Mouse (Mus musculus) hindbrain, embryonic 12.5 days (tissue): ENCODE results near the gene Klf15. TPM values are rescaled to one million over a fixed set of nuclear protein-coding genes. Genes with fewer than 3 reads are reported as not detected.
A peak's percentile ranks its signal among the peaks of the same experiment; 100 is the strongest.

Source experiments
- ATAC-seq: fragments of 200-750 bp; cut with Nextera tagmentation; 2 replicates; pipeline ENCODE4 v1.8.0; 2017; ENCODE audit warnings: moderate TSS enrichment; ENCODE audit not compliant: low FRiP score
- H3K27ac ChIP-seq: fragments of 300-500 bp; sonication (generic); 2 replicates; pipeline ENCODE4 v1.5.1; 2016; ENCODE audit warnings: mild to moderate bottlenecking
- H3K27me3 ChIP-seq: fragments of 300-500 bp; sonication (generic); 2 replicates; pipeline ENCODE4 v1.6.1; 2016; ENCODE audit warnings: mild to moderate bottlenecking
- H3K36me3 ChIP-seq: fragments of 300-500 bp; sonication (generic); 2 replicates; pipeline ENCODE4 v1.6.1; 2016; ENCODE audit warnings: mild to moderate bottlenecking
- H3K4me1 ChIP-seq: fragments of 300-500 bp; sonication (generic); 2 replicates; pipeline ENCODE4 v1.6.1; 2016
- H3K4me2 ChIP-seq: fragments of 300-500 bp; sonication (generic); replicated peaks from 2 replicates; pipeline ENCODE4 v1.6.1; 2016; ENCODE audit warnings: mild to moderate bottlenecking
- H3K4me3 ChIP-seq: fragments of 300-500 bp; sonication (generic); 2 replicates; pipeline ENCODE4 v1.5.1; 2016; ENCODE audit warnings: mild to moderate bottlenecking
- H3K9ac ChIP-seq: fragments of 300-500 bp; sonication (generic); 2 replicates; pipeline ENCODE4 v1.6.1; 2016; ENCODE audit warnings: mild to moderate bottlenecking, moderate library complexity
- H3K9me3 ChIP-seq: fragments of 300-500 bp; sonication (generic); replicated peaks from 2 replicates; pipeline ENCODE4 v1.6.1; 2016; ENCODE audit warnings: mild to moderate bottlenecking
- WGBS: fragments of 180-500 bp; shearing (Covaris S2); methylation state at CpG from one replicate; pipeline ENCODE4 v1.1.7; 2016; 5-methylcytosine and 5-hydroxymethylcytosine counted together
- polyA plus RNA-seq: library from polyadenylated mRNA; unstranded; fragments of >200 nt; fragmentation: Nextera tagmentation; extraction: Ambion mirVana; gene quantifications from 2 replicates; pipeline ENCODE4 v1.2.1, GENCODE M21; 2016

Gene Klf15
- polyA plus RNA-seq, 1 experiment from 2014 or later = 6.3 TPM

DNA sequence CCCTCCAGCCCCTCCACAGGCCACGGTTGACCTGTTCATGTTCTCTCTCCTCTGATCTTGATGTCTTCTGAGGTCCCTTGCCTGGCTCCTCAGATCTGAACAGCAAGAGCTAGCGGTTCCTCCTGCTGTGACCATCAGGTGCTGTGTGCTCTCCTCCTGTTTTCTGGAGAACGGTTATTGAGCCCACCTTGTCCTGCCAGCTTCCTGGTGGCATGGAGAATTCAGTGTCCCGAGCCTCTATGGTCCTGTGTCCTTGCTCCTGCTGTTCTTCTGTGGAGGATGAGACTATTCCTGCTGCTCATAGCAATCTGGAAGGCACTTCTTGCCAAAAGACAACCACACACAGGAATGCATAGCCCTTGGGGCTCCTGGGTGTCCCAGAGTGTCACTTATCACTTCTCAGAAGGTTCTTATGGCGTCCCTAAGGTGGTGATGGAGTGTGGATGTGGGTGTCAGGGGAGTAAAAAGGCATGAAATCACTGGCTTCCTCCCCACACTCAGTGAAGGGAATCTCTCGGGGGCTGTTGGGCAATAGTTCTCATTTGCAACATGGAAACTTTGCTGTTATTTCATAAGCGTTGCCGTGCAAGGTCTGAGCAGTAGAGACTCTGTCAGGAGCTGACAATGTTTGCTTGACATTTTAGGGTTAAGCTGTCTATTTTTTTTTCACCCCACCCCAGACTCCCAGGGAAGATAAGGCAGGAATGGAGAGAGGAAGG, 39.0 kb downstream of the Klf15 start:
- ATAC-seq = no peak
- Histone ChIP-seq H3K4me2 (no peak overlapping the region), H3K9me3 (no peaks in the 10 kb centered on the region), H3K4me1 (0 out of 2 replicates have a peak, but pooled peaks cover 2% of the 10 kb centered on the region), H3K9ac (no peak overlapping the region), H3K27ac (no peak overlapping the region), H3K4me3 (no peak overlapping the region), H3K36me3 (no peaks in the 10 kb centered on the region), H3K27me3 (no peaks in the 10 kb centered on the region)
- WGBS = 79% methylated on average over 8 of the region's 8 CpGs

DNA sequence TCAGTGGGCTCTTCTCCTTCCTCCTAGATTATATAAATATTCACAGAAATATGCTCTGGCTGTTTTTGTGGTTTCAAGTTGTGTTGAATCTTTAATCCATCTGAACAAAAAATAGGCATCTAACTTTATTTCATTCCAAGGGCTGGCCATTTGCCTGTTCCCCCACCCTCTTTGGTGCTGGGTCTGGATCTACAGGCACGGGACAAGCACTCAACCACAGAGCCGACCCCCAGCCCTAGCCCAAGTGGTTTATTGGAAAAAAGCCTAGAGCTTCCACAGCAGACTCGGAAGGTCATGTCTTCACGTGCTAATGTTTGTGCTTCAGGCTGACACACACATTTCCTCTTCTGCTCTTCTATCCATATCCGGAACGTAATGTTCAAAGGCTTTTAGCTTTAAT, 43.5 kb downstream of the Klf15 start:
- Histone ChIP-seq H3K9me3 (no peaks in the 10 kb centered on the region), H3K4me1 (peaks cover 22% of the 10 kb centered on the region), H3K27me3 (no peaks in the 10 kb centered on the region), H3K4me2 (no peak overlapping the region), H3K4me3 (no peak overlapping the region), H3K36me3 (no peaks in the 10 kb centered on the region), H3K27ac (0 out of 2 replicates have a peak overlapping the region, but pooled peaks have one; percentile 61), H3K9ac (no peak overlapping the region)
- no peak for ATAC-seq
- WGBS = 75% methylated on average over 6 of the region's 6 CpGs

DNA sequence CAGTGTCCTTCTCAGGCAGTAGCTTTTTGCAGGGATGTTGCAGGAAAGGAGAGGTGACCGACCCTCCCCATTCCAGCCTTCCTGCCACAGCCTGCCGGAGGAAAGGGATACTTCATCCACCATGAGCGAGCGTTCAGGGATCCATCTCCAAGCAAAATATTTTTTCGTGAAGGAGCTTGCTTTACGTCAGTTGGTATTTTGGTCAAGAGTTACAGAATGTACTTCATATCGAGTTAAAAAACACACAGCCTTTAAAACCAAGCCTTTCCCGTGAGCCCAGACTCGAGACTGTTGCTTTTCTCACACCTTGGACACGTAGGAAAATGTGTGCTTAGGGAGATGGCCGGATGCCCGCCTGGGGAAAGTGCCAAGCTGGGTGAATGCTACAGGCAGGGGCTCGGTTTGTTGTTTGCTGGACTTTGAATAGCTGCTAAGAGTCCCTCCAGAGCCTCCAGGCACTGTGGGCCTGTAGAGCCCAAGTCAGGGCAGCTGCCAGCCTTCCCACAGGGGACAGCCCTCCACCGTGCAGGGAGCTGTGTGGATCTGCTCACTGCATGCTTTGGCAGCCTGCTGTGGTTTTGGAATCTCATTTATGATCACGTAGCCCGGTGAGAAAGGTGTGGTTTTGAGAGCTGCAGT, 44.4 kb downstream of the Klf15 start:
- Histone ChIP-seq H3K36me3 (no peaks in the 10 kb centered on the region), H3K4me3 (no peak overlapping the region), H3K9ac (no peak overlapping the region), H3K9me3 (no peaks in the 10 kb centered on the region), H3K4me1 (peaks cover 22% of the 10 kb centered on the region), H3K27me3 (no peaks in the 10 kb centered on the region), H3K4me2 (no peak overlapping the region), H3K27ac (peak overlapping the region; percentile 61; the same call in 1 of the 2 replicates)
- no peak for ATAC-seq
- 61% methylated on average over 16 of the region's 16 CpGs for whole genome bisulfite sequencing

DNA sequence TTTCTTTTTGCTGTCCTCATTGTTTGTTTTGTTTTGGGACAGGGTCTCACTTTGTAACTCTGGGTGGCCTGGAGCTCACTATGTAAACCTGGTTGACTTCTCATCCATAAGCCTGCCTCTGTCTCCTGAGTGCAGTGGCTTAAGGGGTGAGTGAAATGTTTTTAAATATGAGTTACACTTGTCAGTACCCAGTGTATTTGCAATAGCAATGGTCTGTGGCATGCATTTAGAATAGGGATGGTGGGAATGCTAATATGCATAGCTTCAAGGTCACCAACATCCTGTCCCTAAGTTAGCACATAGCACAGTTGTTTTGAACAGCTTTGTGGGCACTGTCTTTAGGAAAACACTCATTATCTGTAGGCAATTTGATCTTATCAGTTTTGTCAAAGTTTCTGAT, 45.1 kb downstream of the Klf15 start:
- Histone ChIP-seq H3K4me1 (peaks cover 22% of the 10 kb centered on the region), H3K27ac (peak overlapping the region; percentile 61; the same call in 1 of the 2 replicates), H3K4me3 (no peak overlapping the region), H3K27me3 (no peaks in the 10 kb centered on the region), H3K9me3 (no peaks in the 10 kb centered on the region), H3K4me2 (no peak overlapping the region), H3K36me3 (no peaks in the 10 kb centered on the region), H3K9ac (no peak overlapping the region)
- no peak for ATAC-seq

DNA sequence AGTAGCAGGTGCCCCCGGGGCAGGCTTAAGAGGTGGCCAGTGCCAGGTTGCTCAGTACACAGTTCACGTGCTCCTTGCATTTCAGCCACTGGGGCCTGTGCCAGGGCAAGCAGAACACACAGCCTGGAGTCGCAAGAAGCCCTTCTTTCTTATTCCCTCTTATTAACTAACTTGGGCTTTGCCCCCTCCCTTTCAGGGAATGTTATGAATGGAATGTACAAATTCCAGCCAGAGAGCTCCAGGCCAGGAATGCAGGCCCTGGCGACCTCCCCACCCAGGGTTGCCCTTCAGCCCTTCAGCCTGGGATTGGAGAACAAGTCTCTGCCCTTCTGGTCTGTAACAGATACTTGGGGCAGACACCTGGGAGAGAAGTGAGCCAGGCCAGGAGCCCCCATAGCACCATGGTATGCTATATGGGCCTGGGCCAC, 45.8 kb downstream of the Klf15 start:
- Histone ChIP-seq H3K4me3 (no peak overlapping the region), H3K4me1 (peaks cover 22% of the 10 kb centered on the region), H3K27ac (0 out of 2 replicates have a peak overlapping the region, but pooled peaks have one; percentile 4), H3K9ac (no peak overlapping the region), H3K9me3 (no peaks in the 10 kb centered on the region), H3K4me2 (no peak overlapping the region), H3K27me3 (no peaks in the 10 kb centered on the region), H3K36me3 (no peaks in the 10 kb centered on the region)
- ATAC-seq = 0 out of 2 replicates have a peak, but pooled peaks have one; percentile 46
- WGBS = 33% methylated on average over 4 of the region's 4 CpGs

DNA sequence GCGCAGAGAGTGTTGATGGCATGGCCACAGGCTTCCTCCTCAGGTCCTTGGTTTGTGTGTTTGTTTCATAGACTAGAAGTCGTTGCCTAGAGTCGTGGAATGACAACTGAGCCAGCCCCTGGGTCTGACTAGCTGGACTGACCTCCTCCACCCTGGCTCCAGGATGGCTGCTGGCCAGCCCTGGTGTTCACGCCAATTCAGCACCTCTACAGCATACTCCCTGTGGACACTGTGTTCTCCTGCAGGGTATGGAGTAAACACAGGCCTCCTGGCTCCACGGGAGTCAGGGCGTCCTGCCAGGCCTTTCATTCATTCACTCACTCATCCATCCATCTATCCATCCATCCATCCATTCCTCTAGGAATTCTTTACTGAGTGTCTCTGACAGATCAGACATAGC, 46.7 kb downstream of the Klf15 start:
- Histone ChIP-seq H3K27ac (no peak overlapping the region), H3K27me3 (no peaks in the 10 kb centered on the region), H3K9ac (no peak overlapping the region), H3K4me2 (no peak overlapping the region), H3K4me1 (peaks cover 22% of the 10 kb centered on the region), H3K9me3 (no peaks in the 10 kb centered on the region), H3K4me3 (no peak overlapping the region), H3K36me3 (no peaks in the 10 kb centered on the region)
- no peak for ATAC-seq
- 60% methylated on average over 6 of the region's 6 CpGs for WGBS

DNA sequence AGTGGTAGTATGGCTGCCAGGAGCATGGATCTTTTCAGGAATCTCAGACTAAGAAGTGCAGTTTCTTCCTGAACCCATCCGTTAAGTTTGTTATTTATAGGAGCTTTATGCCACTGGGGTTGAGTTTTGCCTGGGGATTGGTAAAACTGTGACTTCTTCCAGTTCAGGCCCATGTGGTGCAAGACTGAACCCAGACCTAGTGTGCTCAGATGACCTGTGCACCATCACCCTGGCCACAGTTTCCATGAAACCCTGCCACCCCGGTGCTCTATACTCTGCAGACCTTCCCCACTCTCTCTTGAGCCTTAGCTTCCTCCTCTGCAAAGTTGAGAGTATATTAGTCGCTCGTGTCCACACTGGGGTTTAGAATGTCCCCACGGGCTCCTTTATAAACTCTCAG, 50.0 kb downstream of the Klf15 start:
- peaks cover 17% of the 10 kb centered on the region for H3K4me1 ChIP-seq
- no peak overlapping the region for H3K4me2 ChIP-seq
- H3K9ac ChIP-seq = no peak overlapping the region
- H3K27me3 ChIP-seq = no peaks in the 10 kb centered on the region
- no peaks in the 10 kb centered on the region for H3K36me3 ChIP-seq
- no peak overlapping the region for H3K27ac ChIP-seq
- H3K9me3 ChIP-seq = no peaks in the 10 kb centered on the region
- 91% methylated on average over 5 of the region's 5 CpGs for WGBS
- ATAC-seq = no peak
- H3K4me3 ChIP-seq = no peak overlapping the region

DNA sequence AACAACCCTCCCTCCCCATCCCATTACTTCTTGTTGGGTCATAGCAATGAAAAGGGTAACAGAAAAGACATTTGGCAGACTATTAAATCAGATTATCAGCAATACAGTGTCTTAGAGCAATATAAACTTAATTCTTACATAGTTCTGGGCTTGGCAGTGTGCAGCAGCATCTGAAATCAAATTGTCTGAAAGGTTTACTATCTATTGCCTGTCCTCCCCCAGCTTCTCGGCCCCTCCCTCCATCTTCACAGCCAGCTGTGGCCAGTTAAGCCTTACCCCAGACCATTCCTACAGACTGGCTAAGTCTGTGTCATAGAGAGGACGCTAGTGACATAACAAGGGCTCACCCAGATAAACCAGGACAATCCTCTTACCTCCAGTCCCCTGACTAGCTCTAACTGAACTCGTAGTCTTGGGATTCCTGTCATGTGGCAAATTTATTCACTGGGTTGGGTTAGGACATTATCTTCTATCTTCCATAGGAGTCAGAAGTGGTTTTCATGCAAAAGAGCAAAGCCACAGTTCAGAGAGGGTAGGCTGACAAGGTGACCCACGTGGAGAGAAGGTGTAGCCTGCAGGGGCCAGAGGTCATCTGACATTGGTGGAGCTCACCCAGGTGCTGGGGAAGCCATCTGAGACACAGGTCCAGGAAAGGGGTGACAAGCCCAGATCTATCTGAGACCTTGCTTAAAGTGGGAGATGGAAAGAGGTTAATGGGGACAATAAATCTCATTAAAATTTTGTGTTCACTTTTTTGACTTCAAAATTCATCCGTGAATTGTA, 50.9 kb downstream of the Klf15 start:
- H3K9me3 ChIP-seq = no peaks in the 10 kb centered on the region
- H3K4me2 ChIP-seq = no peak overlapping the region
- peaks cover 9% of the 10 kb centered on the region for H3K4me1 ChIP-seq
- WGBS = 78% methylated on average over 5 of the region's 5 CpGs
- ATAC-seq = no peak
- H3K36me3 ChIP-seq = no peaks in the 10 kb centered on the region
- H3K4me3 ChIP-seq = no peak overlapping the region
- H3K9ac ChIP-seq = no peak overlapping the region
- no peaks in the 10 kb centered on the region for H3K27me3 ChIP-seq
- no peak overlapping the region for H3K27ac ChIP-seq

DNA sequence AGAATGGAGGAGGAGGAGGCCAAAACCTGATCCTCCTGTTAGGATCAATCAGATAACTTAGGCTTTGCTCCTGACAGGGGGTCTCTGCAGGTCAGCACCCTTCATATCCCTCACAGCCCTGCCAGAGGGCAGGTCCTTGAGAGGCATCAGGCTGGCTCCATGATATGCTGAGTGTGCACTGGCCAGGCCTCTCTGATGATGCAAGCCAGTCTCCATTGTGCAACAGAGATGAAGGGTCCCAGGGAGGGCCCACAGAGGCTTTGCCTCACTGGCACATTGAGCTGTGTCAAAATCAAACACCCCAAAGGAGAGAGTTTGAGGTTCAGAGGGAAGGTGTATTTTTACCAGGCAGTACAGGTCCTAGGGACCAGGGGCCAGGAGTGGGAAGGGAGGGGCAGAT, 52.0 kb downstream of the Klf15 start:
- Histone ChIP-seq H3K27me3 (no peaks in the 10 kb centered on the region), H3K4me3 (no peak overlapping the region), H3K9me3 (no peaks in the 10 kb centered on the region), H3K9ac (no peak overlapping the region), H3K36me3 (no peaks in the 10 kb centered on the region), H3K27ac (no peak overlapping the region), H3K4me1 (no peaks in the 10 kb centered on the region), H3K4me2 (no peak overlapping the region)
- 0 out of 2 replicates have a peak, but pooled peaks have one; percentile 19 for ATAC-seq

DNA sequence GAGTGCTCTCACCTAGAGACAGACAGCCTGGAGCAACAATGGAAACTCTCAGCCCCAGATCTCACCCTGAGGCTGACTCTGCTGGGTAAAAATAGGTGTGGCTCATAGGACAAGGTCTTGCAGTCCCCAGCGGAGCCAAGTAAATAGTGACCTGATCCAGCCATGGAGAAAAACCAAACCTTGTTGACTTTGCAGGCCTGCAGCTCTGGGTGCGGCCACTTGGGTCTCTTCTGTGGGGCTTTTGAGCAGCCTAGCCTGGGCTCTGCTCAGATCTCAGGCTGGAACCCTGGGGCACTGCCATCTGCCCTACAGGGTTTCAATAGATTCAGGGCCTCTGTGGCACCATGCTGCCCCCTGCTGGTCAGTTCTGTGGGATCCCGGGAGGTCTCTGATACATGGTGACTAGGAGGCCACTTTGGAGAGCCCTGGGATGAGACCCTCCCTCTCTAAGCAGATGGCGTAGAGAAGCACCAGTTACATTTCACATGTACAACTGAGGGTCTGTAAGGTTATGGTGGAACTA, 52.6 kb downstream of the Klf15 start:
- no peak overlapping the region for H3K27ac ChIP-seq
- no peak overlapping the region for H3K4me3 ChIP-seq
- no peaks in the 10 kb centered on the region for H3K36me3 ChIP-seq
- no peak overlapping the region for H3K4me2 ChIP-seq
- WGBS = 37% methylated on average over 4 of the region's 4 CpGs
- ATAC-seq = peak; percentile 56
- no peak overlapping the region for H3K9ac ChIP-seq
- no peaks in the 10 kb centered on the region for H3K9me3 ChIP-seq
- H3K4me1 ChIP-seq = no peaks in the 10 kb centered on the region
- H3K27me3 ChIP-seq = no peaks in the 10 kb centered on the region

DNA sequence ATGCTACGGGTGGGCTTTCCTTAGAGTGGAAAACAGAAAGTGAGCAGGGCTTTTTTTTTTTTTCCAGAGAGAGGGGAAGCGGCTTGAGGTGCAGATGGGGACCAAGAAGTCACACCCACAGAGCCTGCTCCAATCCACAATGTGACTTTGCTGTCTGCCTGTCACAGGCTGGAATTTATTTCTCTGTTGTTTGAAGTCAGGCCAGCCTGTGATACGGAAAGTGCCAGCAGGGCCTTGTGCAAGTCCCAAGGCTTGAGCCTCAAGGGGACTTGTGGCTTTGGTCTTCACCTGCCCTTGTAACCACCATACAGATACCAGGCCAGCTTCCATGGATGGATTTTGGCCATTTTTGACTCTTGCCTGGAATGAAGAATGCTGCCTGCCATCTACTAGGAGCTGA, 56.5 kb downstream of the Klf15 start:
- no peaks in the 10 kb centered on the region for H3K36me3 ChIP-seq
- H3K27ac ChIP-seq = no peak overlapping the region
- no peak for ATAC-seq
- H3K4me2 ChIP-seq = no peak overlapping the region
- H3K9ac ChIP-seq = no peak overlapping the region
- no peak overlapping the region for H3K4me3 ChIP-seq
- H3K27me3 ChIP-seq = no peaks in the 10 kb centered on the region
- WGBS = 79% methylated on average over 3 of the region's 3 CpGs
- H3K9me3 ChIP-seq = no peaks in the 10 kb centered on the region
- no peaks in the 10 kb centered on the region for H3K4me1 ChIP-seq

DNA sequence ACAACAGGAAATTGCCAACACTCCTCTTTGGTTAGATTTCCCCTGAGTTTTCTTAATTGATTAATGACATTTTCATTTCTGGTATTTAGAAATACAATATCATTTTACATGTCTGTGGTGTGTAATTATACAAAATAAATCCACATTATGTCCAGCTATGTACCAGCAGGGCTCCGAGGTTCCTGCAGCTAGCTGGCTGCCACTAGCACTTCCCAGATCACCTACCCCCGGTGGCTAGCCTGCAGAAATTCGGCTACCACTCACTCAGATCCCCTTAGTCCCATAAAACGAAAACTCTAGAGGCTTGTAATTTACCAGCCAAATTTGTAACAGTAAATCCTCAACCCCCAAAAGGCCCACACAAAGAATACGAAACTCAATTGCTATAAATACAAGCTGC, 57.0 kb downstream of the Klf15 start:
- no peaks in the 10 kb centered on the region for H3K4me1 ChIP-seq
- no peaks in the 10 kb centered on the region for H3K36me3 ChIP-seq
- H3K9me3 ChIP-seq = no peaks in the 10 kb centered on the region
- no peak overlapping the region for H3K4me2 ChIP-seq
- H3K27ac ChIP-seq = no peak overlapping the region
- no peak for ATAC-seq
- H3K27me3 ChIP-seq = no peaks in the 10 kb centered on the region
- no peak overlapping the region for H3K9ac ChIP-seq
- no peak overlapping the region for H3K4me3 ChIP-seq
- WGBS = 59% methylated on average over 5 of the region's 5 CpGs
